Mouse (Mus musculus) heart, postnatal 0 days (tissue): ENCODE results near the gene 1700030K09Rik. TPM values are rescaled to one million over a fixed set of nuclear protein-coding genes. Genes with fewer than 3 reads are reported as not detected.

Experiments used
- ATAC-seq: fragments of 200-750 bp; cut with Nextera tagmentation; 2 replicates; pipeline ENCODE4 v1.8.0; 2017; ENCODE audit warnings: low read depth, moderate number of reproducible peaks, moderate library complexity; ENCODE audit not compliant: insufficient read depth
- DNase-seq: peaks from one replicate; pipeline ENCODE4 v3.0.0-alpha.2; 2016; ENCODE audit warnings: low spot score
- H3K27ac ChIP-seq: fragments of 300-500 bp; sonication (generic); 2 replicates; pipeline ENCODE4 v1.5.1; 2014; ENCODE audit warnings: low read depth, mild to moderate bottlenecking
- H3K27me3 ChIP-seq: fragments of 300-500 bp; sonication (generic); 2 replicates; pipeline ENCODE4 v1.6.1; 2014; ENCODE audit warnings: low read length, mixed read lengths; ENCODE audit not compliant: control insufficient read depth, insufficient read depth
- H3K36me3 ChIP-seq: fragments of 300-500 bp; sonication (generic); replicated peaks from 2 replicates; pipeline ENCODE4 v1.6.1; 2014; ENCODE audit warnings: low read length, mixed read lengths; ENCODE audit not compliant: control insufficient read depth, insufficient read depth
- H3K4me1 ChIP-seq: fragments of 300-500 bp; sonication (generic); 2 replicates; pipeline ENCODE4 v1.6.1; 2014; ENCODE audit warnings: antibody characterized with exemption; ENCODE audit not compliant: control insufficient read depth, insufficient read depth
- H3K4me2 ChIP-seq: fragments of 300-500 bp; sonication (generic); 2 replicates; pipeline ENCODE4 v1.6.1; 2014; ENCODE audit warnings: low read depth, mild to moderate bottlenecking, low read length, moderate library complexity
- H3K4me3 ChIP-seq: fragments of 300-500 bp; sonication (generic); 2 replicates; pipeline ENCODE4 v1.5.1; 2014; ENCODE audit warnings: low read depth, low read length
- H3K9ac ChIP-seq: fragments of 300-500 bp; sonication (generic); replicated peaks from 2 replicates; pipeline ENCODE4 v1.6.1; 2014; ENCODE audit warnings: low read depth, low read length, mixed read lengths
- H3K9me3 ChIP-seq: fragments of 300-500 bp; sonication (generic); replicated peaks from 2 replicates; pipeline ENCODE4 v1.6.1; 2016; ENCODE audit warnings: low read length; ENCODE audit not compliant: control insufficient read depth
- CTCF ChIP-seq: IDR thresholded peaks from 2 replicates; pipeline ENCODE4 v1.5.1; 2016; ENCODE audit warnings: antibody characterized with exemption, control low read depth, low read depth
- EP300 ChIP-seq: IDR thresholded peaks from 2 replicates; pipeline ENCODE4 v1.6.1; 2016; ENCODE audit warnings: antibody characterized with exemption, low read depth
- WGBS: fragments of 180-500 bp; shearing (Covaris S2); extraction: QIAGEN DNeasy Blood & Tissue Kit; methylation state at CpG from one replicate; pipeline ENCODE4 v1.1.7; 2014; 5-methylcytosine and 5-hydroxymethylcytosine counted together
- polyA plus RNA-seq: library from polyadenylated mRNA; unstranded; fragments of >200 nt; fragmentation: Nextera tagmentation; extraction: Ambion mirVana; gene quantifications from 2 replicates; pipeline ENCODE4 v1.2.1, GENCODE M21; 2015
- total RNA-seq: library from RNA; depleted of rRNA; stranded (reverse); fragments of >200 nt; gene quantifications from 2 replicates; pipeline ENCODE4 v1.2.3, GENCODE M21; 2014; ENCODE audit warnings: low replicate concordance

The 1700030K09Rik gene
- total and polyA plus RNA-seq, 2 experiments from 2014 or later, result 5.7 to 10.8 TPM

DNA sequence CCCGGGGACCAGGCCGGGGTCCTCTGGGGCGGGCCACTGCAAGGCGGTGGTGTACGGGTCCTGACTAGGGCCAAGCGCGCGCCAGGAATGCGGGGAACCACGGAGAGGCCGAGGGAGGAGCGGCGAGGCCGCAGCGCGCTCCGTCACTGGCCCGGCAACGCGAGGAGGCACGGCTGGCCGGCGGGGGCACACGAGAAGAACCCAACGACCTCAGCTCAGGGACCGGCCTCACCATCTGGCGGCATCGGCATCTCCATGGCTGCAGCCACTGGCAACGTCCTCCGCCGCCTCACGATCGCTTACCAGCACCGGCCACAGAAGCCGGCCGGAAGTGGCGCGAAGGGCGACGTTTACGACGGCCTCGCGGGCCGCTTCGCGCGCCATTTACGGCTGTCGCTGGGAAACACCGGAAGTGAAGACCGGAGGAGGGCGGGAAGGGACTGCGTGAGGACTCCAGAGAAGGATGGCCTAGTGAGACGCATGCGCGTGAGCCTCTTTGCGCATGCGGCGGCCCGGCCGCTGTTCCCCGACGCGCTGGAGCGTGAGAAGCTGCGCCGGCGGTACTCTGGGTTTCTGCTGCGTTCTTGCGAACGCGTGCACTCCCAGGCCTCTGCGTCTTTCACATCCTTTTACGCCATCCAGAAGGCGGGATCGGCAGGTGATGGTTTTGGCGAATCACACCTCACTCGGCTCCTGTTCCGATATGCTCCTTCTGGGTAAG lies 31.3 kb downstream of the 1700030K09Rik start, which contains the start of gene Cherp:
Gene Cherp, minus strand, starts transcription at position 401 of the 721 bp plus-strand sequence.
- WGBS, result under 1% methylated on average over 78 of the region's 80 CpGs
- peak; percentile 99 for DNase-seq
- TF ChIP-seq EP300, result no peak
- TF ChIP-seq CTCF, result no peak
- Histone ChIP-seq H3K4me2 (peak within 1 kb of the TSS; percentile 96), H3K36me3 (peaks cover 32% of the 10 kb centered on the region), H3K4me3 (peak within 1 kb of the TSS; percentile 79), H3K9ac (peak within 1 kb of the TSS; percentile 61), H3K27me3 (no peaks in the 10 kb centered on the region), H3K4me1 (peaks cover 16% of the 10 kb centered on the region), H3K27ac (peak within 1 kb of the TSS; percentile 82), H3K9me3 (no peaks in the 10 kb centered on the region; the same call in 1 of the 2 replicates)
- peak; percentile 97 for ATAC-seq

DNA sequence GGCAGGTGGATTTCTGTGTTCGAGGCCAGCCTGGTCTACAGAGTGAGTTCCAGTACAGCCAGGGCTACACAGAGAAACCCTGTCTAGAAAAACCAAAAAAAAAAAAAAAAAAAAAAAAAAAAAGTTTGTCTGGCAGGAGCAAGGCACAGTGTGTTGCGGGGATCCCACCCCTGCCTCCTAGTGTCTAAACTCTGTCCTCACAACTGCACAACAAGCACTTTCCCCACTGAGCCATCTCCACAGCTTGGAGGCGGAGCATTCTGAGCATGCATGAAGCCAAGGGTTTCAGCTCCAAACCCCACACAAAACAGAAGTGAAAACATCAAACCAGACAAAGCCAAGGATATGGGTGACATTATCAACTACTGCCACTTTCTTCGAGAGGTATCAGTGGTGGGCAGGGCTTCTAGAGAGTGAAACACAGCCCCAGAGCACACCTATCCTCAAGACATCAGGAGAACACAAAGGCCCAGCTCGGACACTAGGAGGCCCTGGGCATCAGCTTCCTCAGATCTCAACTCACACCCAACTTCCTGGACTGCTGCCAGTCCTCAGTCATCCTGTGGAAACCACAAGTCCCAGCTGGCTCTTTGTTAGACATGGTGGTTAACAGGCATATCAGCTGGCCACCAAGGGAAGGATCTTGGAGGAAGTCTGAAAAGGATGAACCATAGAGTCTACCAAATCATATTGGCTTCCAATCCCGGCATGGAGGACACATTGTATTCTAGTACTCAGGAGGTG lies 41.9 kb downstream of the 1700030K09Rik start:
- Histone ChIP-seq H3K4me2 (no peak overlapping the region), H3K9me3 (no peaks in the 10 kb centered on the region), H3K27ac (no peak overlapping the region; the same call in 1 of the 2 replicates), H3K36me3 (peaks cover 58% of the 10 kb centered on the region), H3K27me3 (no peaks in the 10 kb centered on the region), H3K4me3 (no peak overlapping the region), H3K9ac (no peak overlapping the region), H3K4me1 (no peaks in the 10 kb centered on the region)
- DNase-seq, result peak; percentile 38
- WGBS, result 73% methylated on average over 6 of the region's 6 CpGs
- ATAC-seq, result peak; percentile 24; the same call in 1 of the 2 replicates
- TF ChIP-seq EP300 (no peak), CTCF (no peak; the same call in 1 of the 2 replicates)

DNA sequence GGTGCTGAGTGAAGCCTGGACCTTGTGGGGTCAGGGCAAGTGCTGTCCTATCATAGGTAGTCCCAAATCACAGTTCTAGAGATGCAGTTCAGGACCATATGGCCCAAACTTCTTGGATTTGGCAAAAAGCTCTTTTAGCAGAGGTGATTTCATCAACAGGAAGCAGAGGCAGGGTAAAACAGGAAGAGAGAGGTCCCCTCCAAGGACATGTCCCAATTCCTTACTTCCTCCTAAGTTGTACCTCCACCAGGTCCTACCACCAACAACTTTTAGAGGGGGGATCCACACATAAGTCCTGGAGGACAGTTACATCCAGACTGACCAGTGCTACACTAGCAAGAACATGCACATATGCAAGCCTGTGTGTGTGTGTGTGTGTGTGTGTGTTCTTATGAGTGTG lies 43.3 kb downstream of the 1700030K09Rik start:
- Histone ChIP-seq H3K27me3 (no peaks in the 10 kb centered on the region), H3K9me3 (no peaks in the 10 kb centered on the region), H3K4me1 (peaks cover 9% of the 10 kb centered on the region; the same call in 1 of the 2 replicates), H3K9ac (no peak overlapping the region), H3K4me2 (no peak overlapping the region), H3K4me3 (no peak overlapping the region), H3K27ac (no peak overlapping the region), H3K36me3 (peaks cover 49% of the 10 kb centered on the region)
- TF ChIP-seq CTCF, result no peak
- TF ChIP-seq EP300, result no peak
- ATAC-seq, result no peak
- no peak for DNase-seq

DNA sequence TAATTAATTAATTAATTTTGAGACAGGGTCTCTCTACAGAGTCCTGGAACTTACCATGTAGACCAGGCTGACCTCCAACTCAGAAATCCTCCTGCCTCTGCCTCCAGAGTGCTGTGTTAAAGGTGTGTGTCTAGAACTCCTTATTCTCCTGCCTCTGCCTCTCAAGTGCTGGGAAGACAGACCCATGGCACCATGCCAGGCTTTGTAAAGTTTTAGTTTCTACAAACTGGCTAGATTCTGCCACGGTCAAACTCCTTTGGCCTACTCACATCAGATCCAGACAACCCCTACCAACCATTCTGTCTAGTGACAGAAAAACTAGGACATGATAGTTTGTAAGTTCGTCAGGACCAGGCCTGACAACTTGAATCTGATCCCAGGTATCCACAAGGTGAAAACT lies 47.3 kb downstream of the 1700030K09Rik start:
- peak overlapping the region; percentile 79; the same call in 1 of the 2 replicates for H3K4me3 ChIP-seq
- H3K4me2 ChIP-seq, result peak overlapping the region; percentile 83; the same call in 1 of the 2 replicates

DNA sequence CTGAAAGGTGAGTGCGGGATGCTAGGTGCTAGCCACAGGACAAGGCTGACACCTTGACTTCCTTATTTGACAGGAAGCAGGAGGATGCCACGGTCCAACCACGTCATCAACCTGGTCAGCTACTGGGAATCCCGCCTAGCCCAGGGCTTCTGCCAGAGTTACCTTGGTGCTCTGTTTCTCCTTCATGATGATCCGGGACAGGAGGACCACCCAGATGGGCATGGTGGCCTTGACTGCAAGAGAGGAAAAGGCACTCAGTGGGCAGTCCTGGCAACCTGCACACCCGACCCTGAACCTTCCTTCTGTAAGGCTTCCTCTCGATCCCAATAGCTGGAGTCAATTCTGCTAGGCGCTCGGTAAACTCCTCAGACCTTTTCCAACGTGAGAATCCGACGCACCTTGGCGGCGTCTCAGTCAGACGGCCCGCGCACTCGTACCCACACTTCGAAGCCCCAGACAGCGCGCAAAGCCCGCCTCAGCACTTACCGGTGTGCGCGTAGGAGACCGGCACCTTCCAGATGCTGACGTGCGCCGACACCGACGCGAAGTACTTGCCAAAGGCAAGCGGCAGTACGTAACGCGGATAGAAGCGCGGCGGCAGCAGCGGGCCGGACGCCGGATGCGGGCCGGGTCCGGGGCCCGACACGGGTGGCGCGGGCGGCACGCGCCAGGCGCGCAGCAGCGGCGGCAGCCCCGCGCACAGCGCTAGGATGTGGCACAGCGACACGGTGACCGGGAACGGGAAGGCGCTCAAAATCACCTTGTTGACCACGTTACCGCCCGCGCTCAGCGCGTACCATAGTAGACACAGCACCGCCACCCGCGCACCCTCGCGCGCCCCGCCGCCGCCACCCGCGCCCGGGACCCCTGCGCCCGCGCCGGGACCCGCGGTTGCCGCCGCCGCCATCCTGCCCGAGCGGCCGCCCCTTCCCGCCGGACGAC lies 48.3 kb downstream of the 1700030K09Rik start, which contains the start of gene Slc35e1:
Gene Slc35e1, minus strand, starts transcription at position 935 of the 942 bp plus-strand sequence.
- Histone ChIP-seq H3K4me3 (peak within 1 kb of the TSS; percentile 79), H3K9ac (peak within 1 kb of the TSS; percentile 86), H3K4me1 (peaks cover 20% of the 10 kb centered on the region), H3K9me3 (no peaks in the 10 kb centered on the region), H3K27me3 (no peaks in the 10 kb centered on the region), H3K27ac (peak within 1 kb of the TSS; percentile 83), H3K4me2 (peak within 1 kb of the TSS; percentile 92), H3K36me3 (peaks cover 39% of the 10 kb centered on the region)
- ATAC-seq (peak; percentile 21), DNase-seq (no peak)
- WGBS, result under 1% methylated on average over 77 of the region's 98 CpGs
- TF ChIP-seq CTCF, result no peak
- no peak for TF ChIP-seq EP300

More for the DNA sequence above, 47.3 kb downstream of the 1700030K09Rik start:
- peaks cover 37% of the 10 kb centered on the region for H3K36me3 ChIP-seq
- no peak overlapping the region for H3K9ac ChIP-seq
- H3K4me1 ChIP-seq, result peaks cover 20% of the 10 kb centered on the region
- 80% methylated on average over 2 of the region's 2 CpGs for WGBS
- ATAC-seq (no peak), DNase-seq (no peak)
- H3K27me3 ChIP-seq, result no peaks in the 10 kb centered on the region
- TF ChIP-seq CTCF (no peak), EP300 (no peak)
- no peak overlapping the region for H3K27ac ChIP-seq
- H3K9me3 ChIP-seq, result no peaks in the 10 kb centered on the region
